In the genomic region with DNA sequence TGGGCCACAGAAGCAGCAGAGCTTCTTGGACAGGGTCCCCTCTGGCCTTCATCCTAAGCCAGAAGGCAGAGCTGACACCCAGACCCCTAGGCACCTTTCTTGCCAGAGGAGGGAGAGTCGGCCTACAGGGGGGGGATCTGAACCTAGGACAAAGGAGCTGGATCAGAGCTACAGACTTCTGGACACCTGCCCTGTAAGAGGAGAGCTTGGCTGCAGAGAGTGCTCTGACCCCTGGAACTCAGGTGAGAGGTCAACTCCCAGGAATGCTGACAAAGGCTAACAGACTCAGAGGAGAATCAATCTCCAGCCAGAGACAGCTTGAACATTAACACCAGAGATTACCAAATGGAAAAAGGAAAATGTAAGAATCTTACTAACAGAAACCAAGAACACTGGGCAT, we compare ENCODE assay signal across 32 mouse cellular contexts.
A peak's percentile ranks its signal among the peaks of the same experiment; 100 is the strongest.
DNase-seq lines count a peak whose midpoint lies in the region; ATAC-seq lines count a peak whose summit lies in the region.
"Had no signal": no experiment of that assay in that cellular context is flagged by ENCODE, and none has a peak within 500 bp of the region (broad histone marks: within the 10 kb centered on the region; RNA-seq: fewer than 3 reads in every experiment).

No protein-coding gene starts in this region.

- no peaks in the 10 kb centered on the region for H3K27me3 ChIP-seq in liver, embryonic 16.5 days (ENCODE audit: control insufficient read depth, insufficient read depth, low read depth, low read length)
- H3K27me3 ChIP-seq in kidney, embryonic 15.5 days: no peaks in the 10 kb centered on the region
- H3K27me3 ChIP-seq: embryonic facial prominence, embryonic 12.5 days; hindbrain, embryonic 12.5 days; limb, embryonic 15.5 days; neural tube, embryonic 15.5 days; Patski had no signal

- no peak overlapping the region for H3K9ac ChIP-seq in liver, embryonic 16.5 days (ENCODE audit: low read depth, low read length)
- no peak overlapping the region for H3K9ac ChIP-seq in kidney, embryonic 15.5 days
- H3K9ac ChIP-seq: embryonic facial prominence, embryonic 12.5 days; hindbrain, embryonic 12.5 days; limb, embryonic 15.5 days; neural tube, embryonic 15.5 days had no signal

- H3K4me3 ChIP-seq in liver, embryonic 16.5 days (ENCODE audit: low read depth, low read length): no peak overlapping the region
- H3K4me3 ChIP-seq in kidney, embryonic 15.5 days (replicated peaks): no peak overlapping the region
- H3K4me3 ChIP-seq: embryonic facial prominence, embryonic 12.5 days; heart, embryonic 10.5 days; hindbrain, embryonic 12.5 days; layer of hippocampus, adult 2 months; limb, embryonic 10.5 days; limb, embryonic 15.5 days; neural tube, embryonic 15.5 days had no signal

- peak; percentile 48; the same call in 1 of the 2 replicates for ATAC-seq in liver, embryonic 16.5 days (ENCODE audit: low read depth)
- ATAC-seq in kidney, embryonic 15.5 days (replicated peaks; ENCODE audit: low FRiP score): peak; percentile 66; the same call in 1 of the 2 replicates
- ATAC-seq in megakaryocyte progenitor cell, adult 5-6 weeks (replicated peaks; ENCODE audit: poor library complexity): no peak
- ATAC-seq: forebrain, embryonic 14.5 days; hindbrain, postnatal 0 days; intestine, embryonic 16.5 days; Patski had no signal

- H3K4me2 ChIP-seq in liver, embryonic 16.5 days (ENCODE audit: low read depth, low read length): no peak overlapping the region
- no peak overlapping the region for H3K4me2 ChIP-seq in kidney, embryonic 15.5 days
- H3K4me2 ChIP-seq: embryonic facial prominence, embryonic 12.5 days; hindbrain, embryonic 12.5 days; limb, embryonic 15.5 days; neural tube, embryonic 15.5 days had no signal

- DNase-seq in liver: no peak
- DNase-seq in kidney, postnatal 25 days: peak; percentile 69 to 87
- DNase-seq in adrenal gland, adult 2 months: no peak
- no peak for DNase-seq in adrenal gland, postnatal 10 days
- DNase-seq: adrenal gland, postnatal 25 days; cerebellum, adult 11-12 months; cerebellum, adult 9-11 months; embryo, embryonic 11 days; gastrocnemius, postnatal 25 days; heart, adult 11 months; heart, postnatal 36 days; lung, adult 2 months; lung, postnatal 10 days; midbrain, embryonic 14.5 days; right cerebral cortex, postnatal 25 days; spleen, adult 18-20 months; thymus, postnatal 14 days had no signal

- no peak overlapping the region for H3K27ac ChIP-seq in liver, embryonic 16.5 days (ENCODE audit: low read length)
- no peak overlapping the region for H3K27ac ChIP-seq in kidney, embryonic 15.5 days
- H3K27ac ChIP-seq: embryonic facial prominence, embryonic 12.5 days; heart, embryonic 10.5 days; hindbrain, embryonic 12.5 days; hindbrain, postnatal 0 days; layer of hippocampus, adult 2 months; limb, embryonic 10.5 days; limb, embryonic 15.5 days; macrophage; neural tube, embryonic 15.5 days had no signal

- H3K9me3 ChIP-seq in liver, embryonic 16.5 days (replicated peaks; ENCODE audit: control insufficient read depth, low read length): no peaks in the 10 kb centered on the region
- no peaks in the 10 kb centered on the region for H3K9me3 ChIP-seq in kidney, embryonic 15.5 days (replicated peaks)
- H3K9me3 ChIP-seq: embryonic facial prominence, embryonic 12.5 days; heart, embryonic 10.5 days; hindbrain, embryonic 12.5 days; limb, embryonic 10.5 days; limb, embryonic 15.5 days; neural tube, embryonic 15.5 days had no signal

- 53% methylated on average over 1 of the region's 1 CpGs for WGBS in liver, embryonic 16.5 days (ENCODE audit: insufficient replicate concordance)
- WGBS in kidney, embryonic 15.5 days: 81% methylated on average over 1 of the region's 1 CpGs

- H3K4me1 ChIP-seq in liver, embryonic 16.5 days (ENCODE audit: control insufficient read depth, low read depth, low read length): no peaks in the 10 kb centered on the region
- no peaks in the 10 kb centered on the region for H3K4me1 ChIP-seq in kidney, embryonic 15.5 days
- H3K4me1 ChIP-seq: embryonic facial prominence, embryonic 12.5 days; heart, embryonic 10.5 days; hindbrain, embryonic 12.5 days; limb, embryonic 10.5 days; limb, embryonic 15.5 days; neural tube, embryonic 15.5 days had no signal

- no peaks in the 10 kb centered on the region for H3K36me3 ChIP-seq in liver, embryonic 16.5 days (ENCODE audit: control insufficient read depth, insufficient read depth)
- no peaks in the 10 kb centered on the region for H3K36me3 ChIP-seq in kidney, embryonic 15.5 days
- H3K36me3 ChIP-seq: embryonic facial prominence, embryonic 12.5 days; heart, embryonic 10.5 days; hindbrain, embryonic 12.5 days; limb, embryonic 10.5 days; limb, embryonic 15.5 days; neural tube, embryonic 15.5 days had no signal

Comparison
In these comparisons a context has a peak if more than half of its experiments do, and no peak if none do; other contexts are left out.
1. DNase-seq: peak in kidney, postnatal 25 days (2 of 2); none in liver (single experiment), adrenal gland, adult 2 months (single experiment) and adrenal gland, postnatal 10 days (single experiment).